Mouse (Mus musculus): ENCODE measurements around the gene Tmtc4.

DNA sequence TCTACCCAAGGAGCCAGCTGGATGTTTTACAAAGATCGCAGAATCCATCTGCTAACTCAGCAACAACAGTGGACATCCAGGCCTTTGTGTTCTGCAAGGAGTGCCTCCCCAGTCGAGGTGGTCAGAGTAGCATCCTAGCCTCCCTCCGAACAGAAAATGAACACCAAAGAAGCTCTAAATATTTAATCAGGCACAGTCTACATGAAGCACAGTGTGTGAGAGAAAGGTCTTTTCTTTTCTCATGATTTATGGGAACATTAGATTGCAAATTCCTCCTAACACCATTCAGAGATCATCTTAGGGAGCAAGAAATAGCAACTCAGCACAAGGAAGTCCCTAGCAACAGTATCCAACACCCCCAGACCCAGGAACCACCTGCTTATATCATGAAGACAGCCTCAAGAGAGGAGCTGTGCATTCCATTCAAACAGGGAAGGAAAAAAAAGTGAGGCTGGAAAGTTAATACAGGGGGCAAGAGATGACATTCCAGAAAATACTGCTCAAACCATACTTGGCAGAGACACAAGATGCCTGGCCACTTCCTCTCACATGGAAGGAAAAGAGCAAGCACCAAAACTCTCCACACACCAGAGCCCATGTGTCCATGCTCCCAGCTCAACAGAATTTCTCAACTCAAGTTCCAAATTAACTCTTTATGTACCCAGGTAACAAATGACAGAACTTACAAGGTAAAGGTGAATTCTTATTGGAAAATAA lies 8.8 kb downstream of the Tmtc4 start:
- no peak for TF ChIP-seq CTCF (IDR thresholded peaks at IDR 0.05; ENCODE audit: low read depth)
- TF ChIP-seq EP300 (IDR thresholded peaks at IDR 0.05; ENCODE audit: low read depth) = no peak

Data from heart, postnatal 0 days (tissue).